Mouse (Mus musculus) erythroblast, embryonic 14.5 days (primary cell): ENCODE results near the gene Nlrc4.

ENCODE experiments used
- GATA1 ChIP-seq: IDR thresholded peaks from 2 replicates; pipeline ENCODE4 v1.6.1; 2012; ENCODE audit warnings: low read length, inconsistent platforms, mixed read lengths
- TAL1 ChIP-seq: IDR thresholded peaks from 3 replicates; pipeline ENCODE4 v1.6.1; 2012; ENCODE audit warnings: low read length, inconsistent platforms, mixed read lengths

DNA sequence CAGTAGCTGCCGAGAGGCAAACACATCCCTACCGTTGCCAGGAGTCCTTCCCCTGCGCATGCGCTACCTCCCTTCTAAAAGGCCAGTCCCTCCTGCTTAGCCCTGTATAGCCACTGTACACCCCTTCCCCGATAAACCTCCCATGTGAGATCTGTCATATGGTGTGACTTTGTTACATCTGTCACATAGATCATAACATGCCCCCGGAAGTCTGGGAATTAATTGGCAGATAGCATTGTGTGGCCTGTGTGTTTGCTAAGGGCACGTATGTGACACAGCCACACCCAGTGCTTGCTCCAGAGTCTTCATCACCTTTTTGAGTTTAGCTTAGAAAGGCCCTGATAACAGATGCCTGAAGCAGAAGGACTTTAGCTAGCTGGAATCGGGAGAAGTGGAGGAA, 28.9 kb downstream of the Nlrc4 start:
- TF ChIP-seq TAL1 = no peak
- no peak for TF ChIP-seq GATA1
